Mouse (Mus musculus): ENCODE results near the gene Siah1a. TPM values are rescaled to one million over a fixed set of nuclear protein-coding genes. Genes with fewer than 3 reads are reported as not detected.

Gene Siah1a
- 5.4 and 7.8 TPM in 2 replicates for polyA plus RNA-seq (2011; ENCODE audit: insufficient read depth, insufficient read length, low replicate concordance, missing spikeins)

DNA sequence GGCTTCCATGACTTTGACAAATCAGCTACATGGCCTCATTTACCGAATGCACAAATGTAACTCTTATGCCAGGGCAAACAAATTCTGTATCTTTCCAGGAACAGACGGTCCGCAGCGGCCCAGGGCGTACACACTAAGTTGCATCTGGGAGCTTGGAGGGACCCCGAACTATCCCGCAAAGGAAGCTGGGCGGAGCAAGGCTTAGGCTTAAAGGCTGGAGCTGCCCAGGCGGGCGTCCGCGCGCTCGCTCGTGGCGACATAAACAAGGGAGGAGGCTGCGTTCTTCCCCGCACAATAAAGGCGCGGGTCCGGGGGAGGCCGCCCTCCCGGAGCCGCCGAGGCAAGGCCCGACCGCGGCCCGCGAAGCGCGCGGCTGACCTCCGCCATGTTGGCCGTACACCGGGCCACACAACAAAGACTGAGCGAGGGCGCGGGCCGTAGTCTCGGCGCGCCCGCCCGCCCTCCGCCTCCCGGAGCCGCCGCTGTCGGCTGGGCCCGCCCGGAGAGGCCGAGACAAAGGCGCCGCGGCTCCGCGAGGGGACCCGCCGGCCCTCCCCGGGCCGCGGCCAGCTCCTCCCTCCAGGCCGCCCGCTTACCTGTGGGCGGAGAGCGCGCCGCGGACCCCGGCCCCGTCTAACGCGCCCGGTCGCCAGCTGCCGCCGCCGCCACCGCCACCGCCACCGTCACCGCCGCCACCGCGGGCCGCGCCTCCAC is at the start of gene Siah1a, which contains the start of gene Gm10638:
TSS of gene Siah1a (minus strand) at position 714 of the 714 bp plus-strand sequence.
TSS of gene Gm10638 (plus strand) at position 479 of the 714 bp plus-strand sequence.
- TF ChIP-seq POLR2A (IDR thresholded peaks at IDR 0.05; ENCODE audit: borderline replicate concordance, control insufficient read depth, low read depth, low read length) (no peak), CTCF (IDR thresholded peaks at IDR 0.05; ENCODE audit: control insufficient read depth, insufficient read depth, low read length) (no peak)
- H3K4me3 ChIP-seq (replicated peaks; ENCODE audit: control insufficient read depth, low read depth, low read length): peak within 1 kb of the TSS; percentile 78
- no peaks in the 10 kb centered on the region; the same call in 1 of the 2 replicates for H3K4me1 ChIP-seq (ENCODE audit: control insufficient read depth, insufficient read depth, low read length)
- peak within 1 kb of the TSS; percentile 93 for H3K27ac ChIP-seq (ENCODE audit: control insufficient read depth, insufficient read depth, low read depth, low read length, poor library complexity)
- WGBS: under 1% methylated on average over 66 of the region's 88 CpGs

DNA sequence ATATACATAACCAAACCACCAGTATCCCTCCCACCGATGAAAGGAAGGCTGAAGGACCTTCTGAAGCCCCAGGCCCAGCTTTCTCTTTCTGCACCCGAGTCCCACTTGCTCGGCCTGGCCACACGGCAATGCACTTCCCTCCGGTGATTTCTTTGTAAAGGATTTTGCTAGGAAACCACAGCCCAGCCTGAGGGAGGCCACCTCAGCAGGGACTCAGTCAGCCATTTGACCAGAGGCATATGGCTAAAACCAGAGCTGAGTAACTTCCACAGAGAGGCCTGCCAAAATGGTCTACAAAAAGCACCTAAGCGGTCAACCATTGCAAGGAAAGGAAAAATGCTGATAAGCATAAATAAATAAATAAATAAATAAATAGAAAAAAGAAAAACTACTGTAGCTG is 49.0 kb upstream of the Siah1a start:
- Histone ChIP-seq H3K27ac (ENCODE audit: control insufficient read depth, insufficient read depth, low read depth, low read length, poor library complexity) (no peak overlapping the region), H3K4me1 (ENCODE audit: control insufficient read depth, insufficient read depth, low read length) (no peaks in the 10 kb centered on the region), H3K4me3 (replicated peaks; ENCODE audit: control insufficient read depth, low read depth, low read length) (no peak overlapping the region)
- WGBS: 35% methylated on average over 6 of the region's 6 CpGs
- TF ChIP-seq CTCF (IDR thresholded peaks at IDR 0.05; ENCODE audit: control insufficient read depth, insufficient read depth, low read length) (no peak), POLR2A (IDR thresholded peaks at IDR 0.05; ENCODE audit: borderline replicate concordance, control insufficient read depth, low read depth, low read length) (no peak)

DNA sequence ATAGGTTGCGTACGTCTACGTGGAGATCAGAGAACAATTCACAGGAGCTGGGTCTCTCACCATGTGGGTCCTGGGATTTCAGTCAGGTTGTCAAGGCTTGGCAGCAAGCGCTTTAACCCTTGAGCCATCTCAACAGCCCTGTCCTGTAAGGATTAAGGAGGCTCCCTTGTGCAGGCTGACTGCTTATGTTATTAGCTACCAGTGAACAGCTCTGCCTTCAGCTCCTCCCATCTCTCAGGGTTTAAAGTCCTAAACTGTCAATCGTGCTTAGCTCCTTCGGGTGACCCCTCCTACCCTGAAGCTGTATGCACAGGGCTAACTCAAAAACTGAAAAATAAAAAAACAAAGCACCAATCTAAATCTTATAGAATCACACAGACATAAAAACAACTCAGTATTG is 45.8 kb upstream of the Siah1a start:
- 89% methylated on average over 6 of the region's 6 CpGs for WGBS
- TF ChIP-seq CTCF (IDR thresholded peaks at IDR 0.05; ENCODE audit: control insufficient read depth, insufficient read depth, low read length): no peak
- TF ChIP-seq POLR2A (IDR thresholded peaks at IDR 0.05; ENCODE audit: borderline replicate concordance, control insufficient read depth, low read depth, low read length): no peak
- H3K4me3 ChIP-seq (replicated peaks; ENCODE audit: control insufficient read depth, low read depth, low read length): no peak overlapping the region

DNA sequence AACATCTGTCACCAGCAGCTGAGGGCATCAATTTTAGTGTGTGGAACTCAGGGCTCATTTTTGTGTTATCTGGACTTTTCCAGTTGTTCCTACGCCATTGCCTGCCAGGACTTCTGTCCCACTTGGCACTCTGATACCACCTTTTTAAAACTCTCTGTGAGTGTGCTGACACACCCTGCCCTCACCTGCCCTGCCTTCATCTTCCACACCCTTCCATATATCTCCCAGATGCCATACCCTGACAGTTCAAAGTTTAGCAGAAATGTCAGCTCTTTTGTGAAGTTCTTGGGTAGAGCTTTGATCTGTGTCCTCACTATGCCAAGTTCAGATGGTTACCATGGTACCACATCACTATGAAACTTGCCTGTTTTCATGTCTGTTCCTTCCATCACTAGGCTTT is 43.8 kb upstream of the Siah1a start:
- WGBS: 60% methylated on average over 1 of the region's 1 CpGs
- Histone ChIP-seq H3K4me3 (replicated peaks; ENCODE audit: control insufficient read depth, low read depth, low read length) (no peak overlapping the region), H3K27ac (ENCODE audit: control insufficient read depth, insufficient read depth, low read depth, low read length, poor library complexity) (no peak overlapping the region), H3K4me1 (ENCODE audit: control insufficient read depth, insufficient read depth, low read length) (no peaks in the 10 kb centered on the region)
- TF ChIP-seq CTCF (IDR thresholded peaks at IDR 0.05; ENCODE audit: control insufficient read depth, insufficient read depth, low read length) (no peak), POLR2A (IDR thresholded peaks at IDR 0.05; ENCODE audit: borderline replicate concordance, control insufficient read depth, low read depth, low read length) (no peak)

More for the DNA sequence above, 45.8 kb upstream of the Siah1a start:
- Histone ChIP-seq H3K27ac (ENCODE audit: control insufficient read depth, insufficient read depth, low read depth, low read length, poor library complexity) (no peak overlapping the region), H3K4me1 (ENCODE audit: control insufficient read depth, insufficient read depth, low read length) (no peaks in the 10 kb centered on the region)

DNA sequence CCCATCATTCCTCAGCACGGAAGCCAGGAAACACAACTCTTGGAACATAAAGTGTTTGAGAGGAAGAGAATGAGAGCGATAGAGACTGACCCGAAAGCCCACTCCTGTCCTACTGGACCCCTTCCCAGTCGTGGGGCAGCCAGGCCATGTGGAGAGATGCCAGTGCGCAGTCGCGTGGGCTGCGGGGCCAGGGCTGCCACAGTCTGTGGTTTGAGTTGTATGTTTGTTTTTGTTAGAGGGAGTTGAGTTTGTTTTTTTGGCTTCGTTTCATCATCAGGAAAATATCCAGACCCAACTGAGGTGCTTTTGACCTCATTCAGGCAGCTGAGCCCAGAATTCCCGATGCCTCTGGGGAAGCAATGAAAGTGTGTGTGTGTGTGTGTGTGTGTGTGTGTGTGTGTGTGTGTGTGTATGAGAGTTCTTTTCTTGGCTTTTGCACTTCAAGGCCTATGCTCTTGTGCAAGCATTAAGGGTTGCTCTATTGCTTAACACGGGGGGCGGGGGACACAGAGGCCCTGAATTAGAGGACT is 42.2 kb upstream of the Siah1a start:
- Histone ChIP-seq H3K4me1 (ENCODE audit: control insufficient read depth, insufficient read depth, low read length) (no peaks in the 10 kb centered on the region), H3K4me3 (replicated peaks; ENCODE audit: control insufficient read depth, low read depth, low read length) (no peak overlapping the region), H3K27ac (ENCODE audit: control insufficient read depth, insufficient read depth, low read depth, low read length, poor library complexity) (no peak overlapping the region)
- 67% methylated on average over 12 of the region's 12 CpGs for WGBS
- TF ChIP-seq POLR2A (IDR thresholded peaks at IDR 0.05; ENCODE audit: borderline replicate concordance, control insufficient read depth, low read depth, low read length): no peak
- no peak for TF ChIP-seq CTCF (IDR thresholded peaks at IDR 0.05; ENCODE audit: control insufficient read depth, insufficient read depth, low read length)

DNA sequence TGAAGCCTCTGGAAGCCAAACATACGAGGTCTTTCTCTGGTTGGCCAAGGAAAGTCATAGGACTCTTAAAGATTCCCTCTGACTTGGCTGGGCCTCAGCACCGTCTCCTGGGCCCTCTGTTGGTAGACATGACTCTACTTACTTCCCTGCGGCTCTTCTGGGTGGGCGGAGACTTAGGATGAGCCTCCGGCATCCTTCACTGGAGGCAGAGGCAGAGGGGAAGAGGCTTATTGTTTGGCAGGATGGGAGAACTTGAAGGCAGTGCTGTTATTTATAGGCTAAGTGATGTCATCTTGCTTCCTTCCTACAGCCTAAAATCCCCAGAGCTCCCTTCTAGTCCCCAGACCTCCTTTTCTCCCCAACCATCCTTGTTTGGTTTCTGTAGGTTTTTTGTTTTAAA is 40.8 kb upstream of the Siah1a start:
- TF ChIP-seq POLR2A (IDR thresholded peaks at IDR 0.05; ENCODE audit: borderline replicate concordance, control insufficient read depth, low read depth, low read length) (no peak), CTCF (IDR thresholded peaks at IDR 0.05; ENCODE audit: control insufficient read depth, insufficient read depth, low read length) (no peak)
- 49% methylated on average over 5 of the region's 5 CpGs for WGBS
- no peaks in the 10 kb centered on the region for H3K4me1 ChIP-seq (ENCODE audit: control insufficient read depth, insufficient read depth, low read length)
- no peak overlapping the region for H3K4me3 ChIP-seq (replicated peaks; ENCODE audit: control insufficient read depth, low read depth, low read length)
- H3K27ac ChIP-seq (ENCODE audit: control insufficient read depth, insufficient read depth, low read depth, low read length, poor library complexity): no peak overlapping the region

DNA sequence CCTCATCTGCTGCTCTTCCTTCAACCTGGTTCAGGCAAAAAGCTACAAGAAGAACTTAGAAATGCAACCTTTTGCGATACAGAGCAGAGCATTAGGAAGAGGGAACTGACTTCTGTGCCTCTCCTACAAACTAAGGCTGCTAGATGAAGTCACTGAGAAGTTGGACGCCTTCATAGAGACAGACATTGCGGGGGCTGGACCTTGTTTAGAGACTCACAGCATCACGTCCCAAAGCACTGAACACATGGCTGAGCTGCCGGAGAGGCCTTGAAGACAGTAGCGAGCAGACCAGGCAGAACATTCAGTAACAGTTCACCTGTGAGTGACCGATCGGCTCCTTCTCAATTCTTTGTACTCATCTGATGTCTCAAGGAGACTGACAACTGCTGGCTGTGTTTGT is 35.4 kb upstream of the Siah1a start:
- TF ChIP-seq POLR2A (IDR thresholded peaks at IDR 0.05; ENCODE audit: borderline replicate concordance, control insufficient read depth, low read depth, low read length) (no peak), CTCF (IDR thresholded peaks at IDR 0.05; ENCODE audit: control insufficient read depth, insufficient read depth, low read length) (no peak)
- Histone ChIP-seq H3K4me3 (replicated peaks; ENCODE audit: control insufficient read depth, low read depth, low read length) (no peak overlapping the region), H3K27ac (ENCODE audit: control insufficient read depth, insufficient read depth, low read depth, low read length, poor library complexity) (no peak overlapping the region), H3K4me1 (ENCODE audit: control insufficient read depth, insufficient read depth, low read length) (no peaks in the 10 kb centered on the region; the same call in 1 of the 2 replicates)
- WGBS: 84% methylated on average over 8 of the region's 8 CpGs

DNA sequence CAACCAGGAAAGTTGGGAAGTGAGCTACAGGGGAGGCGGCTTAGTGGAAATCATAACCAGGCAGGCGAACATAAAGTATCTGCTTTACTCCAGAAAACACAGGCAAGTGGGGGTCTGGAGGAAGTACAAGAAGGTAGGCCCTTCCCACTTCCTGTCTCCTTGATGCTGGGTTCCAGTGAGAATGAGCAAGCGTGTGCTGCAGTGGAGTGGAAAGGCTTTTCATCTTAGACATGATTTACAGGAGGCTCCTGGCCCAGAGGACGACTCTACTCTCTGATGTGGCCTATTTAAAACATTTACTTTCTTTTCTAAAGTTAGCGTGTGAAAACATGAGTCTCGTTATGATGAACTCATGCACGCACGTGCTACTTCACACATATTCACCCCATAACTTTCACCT is 33.5 kb upstream of the Siah1a start:
- Histone ChIP-seq H3K4me1 (ENCODE audit: control insufficient read depth, insufficient read depth, low read length) (no peaks in the 10 kb centered on the region; the same call in 1 of the 2 replicates), H3K4me3 (replicated peaks; ENCODE audit: control insufficient read depth, low read depth, low read length) (no peak overlapping the region), H3K27ac (ENCODE audit: control insufficient read depth, insufficient read depth, low read depth, low read length, poor library complexity) (no peak overlapping the region)
- no peak for TF ChIP-seq CTCF (IDR thresholded peaks at IDR 0.05; ENCODE audit: control insufficient read depth, insufficient read depth, low read length)
- no peak for TF ChIP-seq POLR2A (IDR thresholded peaks at IDR 0.05; ENCODE audit: borderline replicate concordance, control insufficient read depth, low read depth, low read length)
- 58% methylated on average over 8 of the region's 8 CpGs for WGBS
